Mouse (Mus musculus) natural killer cell, adult 2 months (primary cell): Measurements from ENCODE around the gene Ppp1r10.
A peak's percentile ranks its signal among the peaks of the same experiment; 100 is the strongest.

Experiments
- DNase-seq, 2 experiments: peaks; one replicate each; pipeline ENCODE4 v3.0.0; 2022; ENCODE audit warnings: low spot score in 2 of 2

The Ppp1r10 gene

DNA sequence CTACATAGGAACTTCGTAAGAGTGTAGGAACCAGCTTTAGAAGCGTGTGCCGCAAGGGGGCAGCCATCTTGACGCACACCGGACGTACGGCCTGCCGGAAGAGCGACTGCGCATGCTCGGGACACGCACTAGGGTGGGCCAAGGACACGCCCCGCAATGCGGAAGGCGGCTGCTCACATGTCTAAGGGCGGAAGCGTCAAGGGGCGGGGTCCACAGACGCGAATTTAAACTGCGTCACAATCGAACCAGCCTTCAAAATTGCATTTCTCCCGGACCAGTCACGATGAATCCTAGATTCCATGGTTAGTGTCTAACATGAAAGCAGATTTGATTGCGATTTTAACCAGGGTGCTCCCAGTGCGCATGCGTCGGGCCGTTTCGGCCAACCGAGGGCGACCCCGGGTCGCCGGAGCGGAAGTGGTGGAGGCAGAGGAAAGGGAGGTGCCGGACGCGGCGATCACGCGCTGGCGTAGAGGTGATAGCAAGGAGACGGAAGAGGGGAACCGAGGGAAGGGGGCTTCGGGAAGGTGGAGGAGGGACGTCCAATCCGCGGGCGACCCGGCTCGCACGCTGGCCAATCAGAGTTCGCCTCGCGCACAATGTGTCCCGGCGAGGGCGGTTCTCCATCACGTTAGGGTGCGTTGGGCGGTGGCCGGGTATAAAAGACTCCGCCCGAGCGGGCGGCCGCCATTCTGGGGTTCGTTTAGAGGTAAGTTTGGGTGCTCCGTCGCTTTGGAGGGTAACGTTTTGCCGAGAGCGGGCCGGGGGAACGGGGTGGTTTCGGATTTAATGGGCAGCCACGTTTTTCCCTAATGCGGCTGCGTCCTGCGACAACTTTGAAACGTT, at the start of gene Ppp1r10, which contains the start of gene Mrps18b:
Gene Ppp1r10 (plus strand): TSS at position 138 of the 846 bp plus-strand sequence.
Gene Mrps18b (minus strand): TSS at position 93 of the 846 bp plus-strand sequence.
- DNase-seq: peak; percentile 99

DNA sequence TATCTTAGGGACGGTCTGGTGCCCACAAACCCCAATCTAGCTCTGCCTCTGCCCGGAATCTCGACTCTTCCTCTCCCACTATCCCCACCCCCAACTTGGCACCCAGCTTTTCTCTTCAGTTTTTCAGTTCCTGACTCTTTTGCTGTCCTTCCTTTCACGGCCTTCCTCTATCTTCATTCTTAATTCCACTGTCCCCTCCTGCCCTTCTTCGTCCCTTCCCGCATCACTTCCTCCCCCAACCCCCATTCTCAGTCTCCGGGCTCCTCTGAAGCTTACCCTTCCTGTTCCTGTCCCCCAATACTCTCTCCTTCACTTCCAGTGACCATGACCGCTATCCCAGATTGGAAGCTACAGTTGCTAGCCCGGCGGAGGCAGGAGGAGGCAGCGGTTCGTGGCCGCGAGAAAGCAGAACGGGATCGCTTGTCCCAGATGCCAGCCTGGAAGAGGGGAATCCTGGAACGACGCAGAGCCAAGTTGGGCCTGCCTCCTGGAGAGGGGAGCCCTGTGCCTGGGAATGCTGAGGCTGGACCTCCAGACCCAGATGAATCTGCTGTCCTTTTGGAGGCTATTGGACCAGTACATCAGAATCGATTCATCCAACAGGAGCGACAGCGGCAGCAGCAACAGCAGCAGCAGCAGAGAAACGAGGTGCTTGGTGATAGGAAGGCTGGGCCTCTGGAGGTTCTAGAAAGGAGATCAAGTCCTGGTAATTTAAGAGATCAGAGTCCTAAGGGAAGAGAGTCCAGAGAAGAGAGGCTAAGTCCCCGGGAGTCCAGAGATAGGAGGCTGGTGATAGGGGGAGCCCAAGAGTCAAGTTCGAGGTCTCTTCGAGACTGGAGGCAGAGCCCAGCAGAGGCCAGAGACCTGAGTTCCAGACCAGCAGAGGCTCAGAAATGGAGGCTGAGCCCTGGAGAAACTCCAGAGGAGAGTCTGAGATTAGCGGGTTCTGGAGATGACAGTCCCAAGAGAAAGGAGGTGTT, 49.0 kb upstream of the Ppp1r10 start:
- DNase-seq: peak; percentile 52 to 61

DNA sequence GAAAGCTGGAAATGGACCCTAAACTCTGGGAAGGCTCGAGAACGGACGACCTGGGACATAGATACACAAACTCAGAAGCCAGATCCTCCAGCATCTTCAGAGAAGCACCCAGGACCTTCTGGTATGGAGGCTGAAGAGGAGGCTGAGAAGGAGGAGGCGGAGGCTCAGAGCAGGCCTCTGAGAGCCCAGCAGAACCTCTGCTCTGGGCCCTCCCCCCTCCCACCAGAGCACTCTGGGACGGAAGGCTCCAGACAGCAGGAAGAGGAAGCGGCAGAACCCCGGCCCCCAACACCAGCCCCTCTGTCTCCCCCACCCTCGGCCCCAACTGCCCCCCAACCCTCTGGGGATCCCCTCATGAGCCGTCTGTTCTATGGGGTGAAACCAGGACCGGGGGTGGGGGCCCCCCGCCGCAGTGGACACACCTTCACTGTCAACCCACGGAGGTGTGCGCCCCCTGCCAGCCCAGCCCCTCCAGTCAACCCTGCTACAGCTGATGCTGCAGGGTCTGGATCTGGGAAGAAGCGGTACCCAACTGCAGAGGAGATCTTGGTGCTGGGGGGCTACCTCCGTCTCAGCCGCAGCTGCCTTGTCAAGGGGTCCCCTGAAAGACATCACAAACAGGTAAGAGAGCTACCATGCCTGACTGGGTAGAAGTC, 47.9 kb upstream of the Ppp1r10 start:
- DNase-seq: peak; percentile 16 to 33

- DNase-seq: no peak
Observed at GRCm38 (mm10) chr17:35868961-35869345, 47.3 kb upstream of the Ppp1r10 start.

- no peak for DNase-seq
Observed at GRCm38 (mm10) chr17:35869346-35870067, 46.7 kb upstream of the Ppp1r10 start.

- DNase-seq: peak; percentile 70 to 81
Observed at GRCm38 (mm10) chr17:35870151-35870883, 45.9 kb upstream of the Ppp1r10 start.

DNA sequence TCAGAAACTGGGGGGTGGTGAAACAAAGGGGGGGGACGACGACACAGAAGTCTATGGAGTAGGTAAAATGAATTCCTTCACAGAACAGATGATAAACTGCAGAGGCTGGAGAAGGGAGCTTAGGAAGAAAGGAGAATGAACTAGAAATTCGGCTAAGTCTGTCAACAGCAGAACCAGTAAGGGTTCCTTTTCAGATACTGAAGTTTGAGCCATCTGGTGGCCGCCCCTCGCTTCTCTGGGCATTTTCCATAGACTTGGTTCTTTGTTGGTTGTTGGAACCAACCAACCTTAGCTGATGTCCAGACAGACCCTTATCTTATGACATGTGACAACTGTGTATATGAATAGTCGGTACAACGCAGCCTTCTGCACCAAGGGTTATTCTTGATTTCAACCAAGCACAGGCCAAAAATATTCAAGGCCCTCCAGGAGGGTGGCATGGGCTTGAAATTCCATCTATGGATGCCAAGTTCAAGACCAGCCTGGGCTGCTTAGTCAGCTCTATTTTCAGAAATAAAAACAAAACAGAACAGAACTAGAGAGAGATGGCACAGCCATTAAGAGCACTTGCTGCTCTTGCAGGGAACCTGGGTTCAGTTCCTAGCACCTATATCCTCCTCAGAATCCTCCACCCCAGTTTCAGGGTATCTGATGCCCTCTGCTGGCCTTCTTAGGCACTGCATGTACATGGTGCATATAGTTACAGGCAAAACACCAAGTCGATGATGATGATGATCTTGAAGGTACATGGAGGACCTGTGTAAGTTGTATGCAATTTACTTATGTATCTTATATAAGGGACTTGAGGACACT, 45.1 kb upstream of the Ppp1r10 start:
- peak; percentile 58 to 77 for DNase-seq

GRCm38 (mm10) chr17:35873774-35874519, 42.3 kb upstream of the Ppp1r10 start:
- DNase-seq: peak; percentile 70 to 83

GRCm38 (mm10) chr17:35874721-35875120, 41.5 kb upstream of the Ppp1r10 start:
- DNase-seq: no peak

GRCm38 (mm10) chr17:35879245-35880057, 36.8 kb upstream of the Ppp1r10 start, which contains the start of gene Dhx16:
Dhx16 (plus strand) TSS chr17:35879819.
- peak; percentile 87 to 91 for DNase-seq

- DNase-seq: no peak
Observed at GRCm38 (mm10) chr17:35882924-35883323, 33.3 kb upstream of the Ppp1r10 start.

- DNase-seq: no peak
Observed at GRCm38 (mm10) chr17:35883777-35884176, 32.5 kb upstream of the Ppp1r10 start.

DNA sequence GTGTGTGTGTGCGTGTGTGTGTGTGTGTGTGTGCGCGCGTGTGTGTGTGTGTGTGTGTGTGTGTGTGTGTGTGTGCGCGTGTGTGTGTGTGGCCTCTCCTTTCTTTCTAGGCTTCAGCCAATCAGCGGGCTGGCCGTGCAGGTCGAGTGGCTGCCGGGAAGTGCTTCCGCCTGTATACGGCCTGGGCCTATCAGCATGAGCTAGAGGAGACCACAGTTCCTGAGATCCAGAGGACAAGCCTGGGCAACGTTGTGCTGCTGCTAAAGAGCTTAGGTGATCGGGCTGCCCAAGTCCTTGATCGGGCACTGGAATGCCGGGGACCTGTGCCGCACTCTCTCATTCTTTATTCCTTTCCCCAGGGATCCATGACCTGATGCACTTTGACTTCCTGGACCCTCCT, 28.5 kb upstream of the Ppp1r10 start:
- DNase-seq: no peak

- peak; percentile 87 to 91 for DNase-seq
Observed at GRCm38 (mm10) chr17:35896781-35897643, 19.2 kb upstream of the Ppp1r10 start, which contains the start of gene 2310061I04Rik. 2310061I04Rik (minus strand) TSS chr17:35897431.

GRCm38 (mm10) chr17:35897644-35898573, 18.3 kb upstream of the Ppp1r10 start:
- no peak for DNase-seq

DNA sequence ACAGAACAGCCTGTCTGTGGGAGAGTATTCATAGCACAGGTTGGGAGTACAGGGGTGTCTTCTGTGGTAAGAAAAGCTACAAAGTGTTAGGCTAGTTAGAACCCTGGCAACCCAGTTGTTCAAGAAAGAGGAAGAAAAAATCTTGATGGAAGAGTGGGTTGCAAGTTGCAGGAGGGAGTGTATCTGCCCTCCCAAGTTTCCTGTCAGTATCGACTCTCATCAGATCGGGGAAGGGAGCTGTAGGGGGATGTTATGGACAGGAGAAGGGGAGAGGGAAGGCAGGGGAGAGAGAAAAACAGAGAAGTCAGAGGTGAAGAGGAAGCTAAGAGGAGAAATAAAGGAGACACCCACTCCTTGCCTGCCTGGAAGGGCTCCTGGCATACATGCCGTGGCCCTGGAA, 15.6 kb upstream of the Ppp1r10 start:
- DNase-seq: no peak
